Mouse (Mus musculus) liver, embryonic 14.5 days (tissue): ENCODE results near the gene Reln.

ENCODE experiments used
- CTCF ChIP-seq: IDR thresholded peaks from 2 replicates; pipeline ENCODE4 v1.5.1; 2016; ENCODE audit warnings: antibody characterized with exemption, low read depth, control low read depth
- EP300 ChIP-seq: IDR thresholded peaks from 2 replicates; pipeline ENCODE4 v1.6.1; 2016; ENCODE audit warnings: antibody characterized with exemption, low read depth

DNA sequence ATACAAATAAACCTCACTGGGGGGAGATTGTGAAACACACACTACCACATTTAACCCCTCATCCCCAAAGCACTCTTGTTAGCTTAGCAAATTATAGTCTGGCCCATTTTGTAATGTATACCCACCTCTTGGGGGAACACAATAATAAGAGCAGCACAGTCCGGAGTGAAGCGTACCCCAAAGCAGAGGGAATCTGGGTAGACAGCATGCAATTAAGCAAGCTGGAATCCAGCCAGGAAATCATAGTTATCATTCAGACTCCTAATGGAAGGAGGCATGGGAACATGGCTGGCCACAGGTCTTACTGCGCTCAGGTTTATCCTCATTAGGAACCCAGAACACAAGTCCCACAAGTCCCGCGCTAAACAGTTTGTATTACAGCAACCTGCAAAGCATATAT is 249.5 kb downstream of the Reln start:
- TF ChIP-seq CTCF (no peak), EP300 (no peak)
